Mouse (Mus musculus) kidney, embryonic 16.5 days (tissue): ENCODE results near the gene Apoa2. TPM values are rescaled to one million over a fixed set of nuclear protein-coding genes. Genes with fewer than 3 reads are reported as not detected.
"Not testable (repeated sequence)": the region's sequence is repeated elsewhere in the genome, so short reads cannot be mapped to it uniquely, and the experiment has no call there.

Source experiments
- ATAC-seq: fragments of 200-750 bp; cut with Nextera tagmentation; 2 replicates; pipeline ENCODE4 v1.8.0; 2017; ENCODE audit warnings: moderate TSS enrichment; ENCODE audit not compliant: low FRiP score, low TSS enrichment
- H3K27ac ChIP-seq: fragments of 300-500 bp; sonication (generic); 2 replicates; pipeline ENCODE4 v1.5.1; 2014; ENCODE audit warnings: low read length
- H3K27me3 ChIP-seq: fragments of 300-500 bp; sonication (generic); 2 replicates; pipeline ENCODE4 v1.6.1; 2014; ENCODE audit warnings: low read length, control low read depth, mixed read lengths; ENCODE audit not compliant: insufficient read depth
- H3K36me3 ChIP-seq: fragments of 300-500 bp; sonication (generic); 2 replicates; pipeline ENCODE4 v1.6.1; 2014; ENCODE audit warnings: low read length, control low read depth, mixed read lengths; ENCODE audit not compliant: insufficient read depth
- H3K4me1 ChIP-seq: fragments of 300-500 bp; sonication (generic); 2 replicates; pipeline ENCODE4 v1.6.1; 2014; ENCODE audit warnings: low read length, control low read depth, mixed read lengths; ENCODE audit not compliant: insufficient read depth
- H3K4me2 ChIP-seq: fragments of 300-500 bp; sonication (generic); replicated peaks from 2 replicates; pipeline ENCODE4 v1.6.1; 2014; ENCODE audit warnings: low read depth, low read length
- H3K4me3 ChIP-seq: fragments of 300-500 bp; sonication (generic); 2 replicates; pipeline ENCODE4 v1.5.1; 2014; ENCODE audit warnings: mild to moderate bottlenecking, low read length
- H3K9ac ChIP-seq: fragments of 300-500 bp; sonication (generic); replicated peaks from 2 replicates; pipeline ENCODE4 v1.6.1; 2014; ENCODE audit warnings: low read length
- H3K9me3 ChIP-seq: fragments of 300-500 bp; sonication (generic); 2 replicates; pipeline ENCODE4 v1.6.1; 2016; ENCODE audit warnings: low read length, control low read depth
- WGBS: fragments of 180-500 bp; shearing (Covaris S2); extraction: QIAGEN DNeasy Blood & Tissue Kit; methylation state at CpG from one replicate; pipeline ENCODE4 v1.1.7; 2014; 5-methylcytosine and 5-hydroxymethylcytosine counted together
- polyA plus RNA-seq: library from polyadenylated mRNA; unstranded; fragments of >200 nt; fragmentation: Nextera tagmentation; extraction: Ambion mirVana; gene quantifications from 2 replicates; pipeline ENCODE4 v1.2.1, GENCODE M21; 2015

The Apoa2 gene
- polyA plus RNA-seq, 1 experiment from 2014 or later: 32.2 TPM

- H3K36me3 ChIP-seq: peaks cover 69% of the 10 kb centered on the region
- ATAC-seq, H3K9ac ChIP-seq, H3K27ac ChIP-seq, H3K4me2 ChIP-seq, H3K9me3 ChIP-seq, H3K4me3 ChIP-seq, H3K27me3 ChIP-seq: not testable (repeated sequence)
- peaks cover 14% of the 10 kb centered on the region for H3K4me1 ChIP-seq
- WGBS: 84% methylated on average over 12 of the region's 12 CpGs
Measured at GRCm38 (mm10) chr1:171241952-171242351, 17.1 kb downstream of the Apoa2 start.

DNA sequence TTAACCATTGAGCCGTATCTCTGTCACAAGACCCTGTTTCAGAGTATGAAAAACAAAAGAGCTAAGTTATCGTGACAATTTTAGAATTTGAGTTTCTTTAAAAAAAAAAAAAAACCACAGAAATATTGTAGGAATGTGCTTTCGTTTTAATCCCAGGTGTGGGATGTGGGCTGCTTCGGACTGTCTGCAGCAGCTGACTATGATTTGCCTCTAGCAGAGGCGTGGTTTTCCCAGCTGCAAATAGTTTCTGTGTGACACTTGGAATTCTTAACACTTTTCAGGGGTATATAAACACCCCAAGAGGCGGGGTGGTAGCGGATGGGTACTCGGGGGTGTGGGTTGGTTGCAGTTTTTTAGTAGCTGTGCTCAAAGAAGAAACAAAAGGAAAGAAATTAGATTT is 20.5 kb downstream of the Apoa2 start:
- Histone ChIP-seq H3K9ac (no peak overlapping the region), H3K9me3 (no peaks in the 10 kb centered on the region), H3K4me3 (no peak overlapping the region), H3K27me3 (no peaks in the 10 kb centered on the region), H3K36me3 (peaks cover 39% of the 10 kb centered on the region), H3K4me1 (peaks cover 40% of the 10 kb centered on the region), H3K4me2 (no peak overlapping the region), H3K27ac (no peak overlapping the region)
- no peak for ATAC-seq
- WGBS: 89% methylated on average over 8 of the region's 8 CpGs

- peaks cover 53% of the 10 kb centered on the region for H3K4me1 ChIP-seq
- ATAC-seq: peak; percentile 86
Measured at GRCm38 (mm10) chr1:171246709-171247452, 22.0 kb downstream of the Apoa2 start.

GRCm38 (mm10) chr1:171247453-171247841 is 22.6 kb downstream of the Apoa2 start:
- H3K4me3 ChIP-seq: peak overlapping the region; percentile 93
- no peaks in the 10 kb centered on the region for H3K9me3 ChIP-seq
- peaks cover 59% of the 10 kb centered on the region for H3K4me1 ChIP-seq
- peak overlapping the region; percentile 60 for H3K9ac ChIP-seq
- 9% methylated on average over 13 of the region's 13 CpGs for WGBS
- H3K27ac ChIP-seq: peak overlapping the region; percentile 95
- peak overlapping the region; percentile 68 for H3K4me2 ChIP-seq
- H3K27me3 ChIP-seq: no peaks in the 10 kb centered on the region
- ATAC-seq: 0 out of 2 replicates have a peak, but pooled peaks have one; percentile 1
- H3K36me3 ChIP-seq: peaks cover 29% of the 10 kb centered on the region

More at GRCm38 (mm10) chr1:171246709-171247452, 22.0 kb downstream of the Apoa2 start:
- under 1% methylated on average over 41 of the region's 41 CpGs for WGBS
- Histone ChIP-seq H3K4me3 (peak overlapping the region; percentile 93), H3K36me3 (peaks cover 32% of the 10 kb centered on the region), H3K4me2 (peak overlapping the region; percentile 87), H3K27ac (peak overlapping the region; percentile 95), H3K9ac (peak overlapping the region; percentile 97), H3K27me3 (no peaks in the 10 kb centered on the region), H3K9me3 (no peaks in the 10 kb centered on the region)

GRCm38 (mm10) chr1:171247916-171248315 is 23.1 kb downstream of the Apoa2 start:
- Histone ChIP-seq H3K9me3 (no peaks in the 10 kb centered on the region), H3K4me1 (peaks cover 64% of the 10 kb centered on the region), H3K27ac (peak overlapping the region; percentile 95), H3K4me3 (peak overlapping the region; percentile 93), H3K9ac (peak overlapping the region; percentile 60), H3K36me3 (peaks cover 24% of the 10 kb centered on the region), H3K27me3 (no peaks in the 10 kb centered on the region), H3K4me2 (peak overlapping the region; percentile 68)
- ATAC-seq: no peak
- 13% methylated on average over 4 of the region's 4 CpGs for WGBS

- Histone ChIP-seq H3K36me3 (peaks cover 17% of the 10 kb centered on the region), H3K27ac (peak overlapping the region; percentile 95), H3K9ac (no peak overlapping the region), H3K4me3 (no peak overlapping the region), H3K4me2 (no peak overlapping the region), H3K27me3 (no peaks in the 10 kb centered on the region), H3K9me3 (no peaks in the 10 kb centered on the region), H3K4me1 (peaks cover 65% of the 10 kb centered on the region)
- WGBS: 35% methylated on average over 3 of the region's 3 CpGs
- ATAC-seq: no peak
Measured at GRCm38 (mm10) chr1:171248386-171249226, 23.8 kb downstream of the Apoa2 start.

DNA sequence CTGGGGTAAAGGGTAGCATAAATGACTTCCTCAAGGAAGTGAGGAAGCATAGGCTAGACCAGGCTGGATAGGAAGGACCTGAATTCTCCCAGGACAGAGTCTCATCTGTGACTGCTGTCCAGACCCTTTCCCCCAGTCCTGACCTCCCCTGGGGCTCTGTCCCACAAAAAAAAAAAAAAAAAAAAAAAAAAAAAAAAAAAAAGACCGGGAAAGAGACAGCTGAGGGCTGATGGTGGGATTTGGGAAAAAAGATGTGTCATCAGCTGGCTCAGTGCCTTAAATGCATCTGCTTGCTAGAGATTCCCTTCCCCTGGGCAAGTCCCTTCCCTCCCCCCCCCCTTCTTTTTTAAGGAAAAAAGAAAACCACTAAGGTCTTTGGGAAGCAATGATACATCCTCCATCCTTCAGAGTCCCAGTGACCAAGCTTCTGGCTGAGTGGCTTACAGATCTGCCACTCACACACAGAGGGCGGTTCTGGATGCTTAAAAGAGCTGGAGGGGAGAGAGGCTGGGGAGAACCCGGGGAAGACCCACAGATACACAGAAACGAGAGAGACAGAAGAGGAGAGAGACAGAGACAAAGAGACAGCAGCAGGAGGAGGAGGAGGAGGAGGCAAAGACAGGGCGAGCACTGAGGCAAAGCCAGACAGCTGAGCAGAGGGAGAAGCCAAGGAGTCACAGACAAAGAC is 25.2 kb downstream of the Apoa2 start, which contains the start of gene Adamts4:
Gene Adamts4, plus strand, starts transcription at position 509 of the 688 bp plus-strand sequence.
- H3K36me3 ChIP-seq: peaks cover 8% of the 10 kb centered on the region
- peak within 1 kb of the TSS; percentile 45 for H3K4me3 ChIP-seq
- whole genome bisulfite sequencing: 19% methylated on average over 5 of the region's 5 CpGs
- ATAC-seq: no peak
- H3K4me1 ChIP-seq: peaks cover 65% of the 10 kb centered on the region
- H3K4me2 ChIP-seq: peak within 1 kb of the TSS; percentile 62
- H3K27ac ChIP-seq: peak within 1 kb of the TSS; percentile 95
- H3K27me3 ChIP-seq: no peaks in the 10 kb centered on the region
- H3K9ac ChIP-seq: peak within 1 kb of the TSS; percentile 70
- H3K9me3 ChIP-seq: no peaks in the 10 kb centered on the region

GRCm38 (mm10) chr1:171250680-171251593 is 26.1 kb downstream of the Apoa2 start, which contains the start of gene Ndufs2:
TSS of gene Ndufs2 (minus strand) at chr1:171251388.
- Histone ChIP-seq H3K4me3 (peak within 1 kb of the TSS; percentile 45), H3K9ac (peak within 1 kb of the TSS; percentile 70), H3K4me1 (peaks cover 59% of the 10 kb centered on the region), H3K36me3 (peaks cover 3% of the 10 kb centered on the region), H3K27me3 (no peaks in the 10 kb centered on the region), H3K9me3 (no peaks in the 10 kb centered on the region), H3K4me2 (peak within 1 kb of the TSS; percentile 62), H3K27ac (peak within 1 kb of the TSS; percentile 89)
- 9% methylated on average over 24 of the region's 26 CpGs for WGBS
- no peak for ATAC-seq
